Mouse (Mus musculus) limb, embryonic 14.5 days (tissue): ENCODE data around the gene Ascl2. TPM values are rescaled to one million over a fixed set of nuclear protein-coding genes. Genes with fewer than 3 reads are reported as not detected.

Experiments used
- ATAC-seq: fragments of 200-750 bp; cut with Nextera tagmentation; 2 replicates; pipeline ENCODE4 v1.8.0; 2017; ENCODE audit warnings: low read depth, moderate number of reproducible peaks, moderate TSS enrichment; ENCODE audit not compliant: low FRiP score
- DNase-seq: peaks from one replicate; pipeline ENCODE4 v3.0.0-alpha.2; 2015; ENCODE audit warnings: low spot score
- H3K27ac ChIP-seq: fragments of 300-500 bp; sonication (generic); replicated peaks from 2 replicates; pipeline ENCODE4 v1.5.1; 2014; ENCODE audit warnings: low read depth, mild to moderate bottlenecking, low read length, moderate library complexity, mixed read lengths
- H3K27me3 ChIP-seq: fragments of 300-500 bp; sonication (generic); 2 replicates; pipeline ENCODE4 v1.6.1; 2014; ENCODE audit warnings: low read length, mixed read lengths; ENCODE audit not compliant: control insufficient read depth, insufficient read depth
- H3K36me3 ChIP-seq: fragments of 300-500 bp; sonication (generic); 2 replicates; pipeline ENCODE4 v1.6.1; 2014; ENCODE audit warnings: mild to moderate bottlenecking, low read length, moderate library complexity, mixed read lengths; ENCODE audit not compliant: control insufficient read depth, insufficient read depth
- H3K4me1 ChIP-seq: fragments of 300-500 bp; sonication (generic); 2 replicates; pipeline ENCODE4 v1.6.1; 2014; ENCODE audit warnings: antibody characterized with exemption, low read length, mixed read lengths; ENCODE audit not compliant: control insufficient read depth, insufficient read depth
- H3K4me2 ChIP-seq: fragments of 300-500 bp; sonication (generic); replicated peaks from 2 replicates; pipeline ENCODE4 v1.6.1; 2014; ENCODE audit warnings: low read depth, mild to moderate bottlenecking, low read length, moderate library complexity; ENCODE audit not compliant: severe bottlenecking
- H3K4me3 ChIP-seq: fragments of 300-500 bp; sonication (generic); replicated peaks from 2 replicates; pipeline ENCODE4 v1.5.1; 2014; ENCODE audit warnings: low read length
- H3K9ac ChIP-seq: fragments of 300-500 bp; sonication (generic); 2 replicates; pipeline ENCODE4 v1.6.1; 2014; ENCODE audit warnings: mild to moderate bottlenecking, low read depth, low read length, moderate library complexity; ENCODE audit not compliant: severe bottlenecking
- H3K9me3 ChIP-seq: fragments of 300-500 bp; sonication (generic); 2 replicates; pipeline ENCODE4 v1.6.1; 2016; ENCODE audit warnings: low read length; ENCODE audit not compliant: control insufficient read depth
- POLR2A ChIP-seq: fragments of 200-500 bp; IDR thresholded peaks from 2 replicates; pipeline ENCODE4 v1.8.0; 2012; ENCODE audit warnings: inconsistent platforms, mild to moderate bottlenecking, moderate library complexity, borderline replicate concordance; ENCODE audit not compliant: insufficient read depth, insufficient read length; ENCODE audit errors: extremely low read depth
- WGBS: fragments of 180-500 bp; shearing (Covaris S2); extraction: QIAGEN DNeasy Blood & Tissue Kit; methylation state at CpG from one replicate; pipeline ENCODE4 v1.1.7; 2014; 5-methylcytosine and 5-hydroxymethylcytosine counted together
- polyA plus RNA-seq, 2 experiments: library from polyadenylated mRNA; depleted of rRNA in 1 of 2; stranded (reverse) in 1 of 2; unstranded in 1 of 2; fragments of >200 nt; fragmentation: Nextera tagmentation in 1 of 2; extraction: Ambion mirVana in 1 of 2; gene quantifications; 2 replicates each; pipeline versions ENCODE4 v1.2.1 to v1.2.3; 2012 to 2014

The Ascl2 gene
- polyA plus RNA-seq, 2 experiments, result 1.5 to 1.9 TPM

DNA sequence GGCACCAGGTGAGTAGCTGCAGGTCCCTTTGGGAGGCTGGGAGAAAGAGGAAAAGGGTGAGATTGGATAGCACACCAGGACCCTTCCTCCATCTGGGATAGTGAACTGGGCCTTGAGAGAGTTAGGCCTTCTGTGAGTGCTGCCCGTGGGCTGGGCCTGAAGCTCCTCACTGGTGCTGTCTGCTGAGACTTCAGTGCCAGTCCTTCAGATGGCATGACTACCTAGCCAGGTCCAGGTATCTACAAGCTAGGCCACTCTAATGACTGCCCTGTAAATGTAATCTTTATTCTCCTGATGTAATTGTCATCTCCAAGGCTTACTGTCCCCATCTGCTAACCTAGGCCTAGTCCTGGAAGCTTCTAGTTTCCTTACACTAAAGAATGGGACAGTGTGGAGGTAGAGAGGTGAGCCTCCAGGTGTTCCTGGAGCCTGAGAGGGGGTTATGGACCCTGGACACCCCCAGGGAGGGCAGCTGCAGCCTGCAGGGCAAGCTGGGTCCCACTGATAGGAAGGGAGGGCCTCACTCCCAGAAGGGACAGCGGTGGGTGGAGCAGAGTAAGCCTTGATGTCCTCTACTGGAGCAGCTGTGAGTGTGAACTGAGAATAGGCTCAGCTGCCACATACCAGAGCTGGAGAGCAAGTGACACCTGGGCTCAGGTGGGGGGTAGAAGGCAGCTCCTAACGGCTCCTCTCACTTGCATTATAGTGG, 26.7 kb upstream of the Ascl2 start:
- DNase-seq, result no peak
- ATAC-seq, result no peak

DNA sequence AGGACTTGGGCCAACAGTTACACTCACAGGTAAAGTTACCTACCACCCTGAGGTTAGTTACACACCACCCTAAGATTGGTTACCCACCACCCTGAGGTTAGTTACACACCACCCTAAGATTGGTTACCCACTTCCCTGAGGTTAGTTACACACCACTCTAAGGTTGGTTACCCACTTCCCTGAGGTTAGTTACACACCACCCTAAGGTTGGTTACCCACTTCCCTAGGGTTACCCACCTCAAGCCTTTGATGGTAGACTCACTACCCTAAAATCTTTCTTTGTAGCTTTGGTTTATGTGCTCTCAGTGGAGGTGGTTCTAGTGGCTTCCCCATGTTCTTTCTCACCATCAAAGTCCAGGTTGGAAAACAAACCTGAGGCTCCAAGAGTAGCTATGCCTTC, 25.9 kb upstream of the Ascl2 start:
- H3K4me2 ChIP-seq, result no peak overlapping the region
- no peaks in the 10 kb centered on the region for H3K36me3 ChIP-seq
- H3K4me3 ChIP-seq, result no peak overlapping the region
- DNase-seq (no peak), ATAC-seq (no peak)
- TF ChIP-seq POLR2A, result no peak
- H3K4me1 ChIP-seq, result peaks cover 10% of the 10 kb centered on the region; the same call in 1 of the 2 replicates
- H3K9ac ChIP-seq, result no peak overlapping the region
- no peak overlapping the region for H3K27ac ChIP-seq
- no peaks in the 10 kb centered on the region for H3K9me3 ChIP-seq
- H3K27me3 ChIP-seq, result no peaks in the 10 kb centered on the region

More for the DNA sequence above, 26.7 kb upstream of the Ascl2 start:
- H3K4me3 ChIP-seq, result no peak overlapping the region
- H3K27me3 ChIP-seq, result no peaks in the 10 kb centered on the region
- H3K27ac ChIP-seq, result no peak overlapping the region
- no peaks in the 10 kb centered on the region for H3K9me3 ChIP-seq
- peaks cover 10% of the 10 kb centered on the region; the same call in 1 of the 2 replicates for H3K4me1 ChIP-seq
- no peak overlapping the region for H3K4me2 ChIP-seq
- no peak overlapping the region for H3K9ac ChIP-seq
- no peaks in the 10 kb centered on the region for H3K36me3 ChIP-seq
- TF ChIP-seq POLR2A, result no peak
- 63% methylated on average over 3 of the region's 3 CpGs for WGBS

DNA sequence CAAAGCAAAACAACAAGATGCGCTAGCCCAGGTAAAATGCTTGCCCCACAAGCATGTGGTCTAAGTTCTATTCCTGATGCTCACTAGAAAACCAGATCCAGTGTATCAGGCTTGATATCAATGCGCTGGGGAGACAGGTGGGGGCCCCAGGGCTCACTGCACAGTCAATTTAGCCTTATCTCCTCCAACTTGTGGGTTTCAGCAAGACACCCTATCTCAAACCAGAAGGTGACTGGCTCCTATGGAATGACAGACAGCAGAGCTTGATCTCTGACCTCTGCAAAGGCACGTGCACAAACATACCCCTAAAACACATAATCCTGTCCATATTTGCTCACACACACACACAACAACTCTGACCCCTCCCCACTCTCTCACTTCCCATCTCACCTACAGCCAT, 18.7 kb upstream of the Ascl2 start:
- no peak for TF ChIP-seq POLR2A
- Histone ChIP-seq H3K27ac (no peak overlapping the region), H3K4me2 (no peak overlapping the region), H3K36me3 (no peaks in the 10 kb centered on the region), H3K4me3 (no peak overlapping the region), H3K9me3 (no peaks in the 10 kb centered on the region), H3K27me3 (no peaks in the 10 kb centered on the region), H3K9ac (no peak overlapping the region), H3K4me1 (no peaks in the 10 kb centered on the region)
- no peak for ATAC-seq
- 86% methylated on average over 3 of the region's 3 CpGs for WGBS
- no peak for DNase-seq

DNA sequence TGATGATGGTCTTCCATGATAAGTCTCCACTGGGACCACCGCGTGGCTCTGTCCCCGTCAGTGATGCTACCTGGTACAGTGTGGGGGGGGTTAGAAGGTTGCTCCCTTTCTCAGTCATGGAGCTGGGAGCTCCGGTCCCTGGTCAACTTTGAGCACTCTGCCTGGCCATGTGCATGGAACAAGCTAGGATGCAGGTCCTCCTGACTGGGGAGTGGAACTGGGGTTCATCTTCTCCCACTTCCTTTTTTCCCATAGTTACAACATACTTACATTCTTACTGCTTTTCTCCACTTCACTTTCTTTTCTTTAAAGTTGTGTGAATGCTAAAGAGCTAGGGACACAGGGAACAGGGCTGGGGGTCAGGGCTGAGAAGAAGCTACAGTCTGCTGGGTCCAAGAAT, 16.1 kb upstream of the Ascl2 start:
- DNase-seq (no peak), ATAC-seq (no peak)
- Histone ChIP-seq H3K4me1 (no peaks in the 10 kb centered on the region), H3K36me3 (no peaks in the 10 kb centered on the region), H3K9me3 (no peaks in the 10 kb centered on the region), H3K9ac (no peak overlapping the region), H3K4me2 (no peak overlapping the region), H3K27me3 (no peaks in the 10 kb centered on the region), H3K4me3 (no peak overlapping the region), H3K27ac (no peak overlapping the region)
- WGBS, result 95% methylated on average over 4 of the region's 4 CpGs
- TF ChIP-seq POLR2A, result no peak

DNA sequence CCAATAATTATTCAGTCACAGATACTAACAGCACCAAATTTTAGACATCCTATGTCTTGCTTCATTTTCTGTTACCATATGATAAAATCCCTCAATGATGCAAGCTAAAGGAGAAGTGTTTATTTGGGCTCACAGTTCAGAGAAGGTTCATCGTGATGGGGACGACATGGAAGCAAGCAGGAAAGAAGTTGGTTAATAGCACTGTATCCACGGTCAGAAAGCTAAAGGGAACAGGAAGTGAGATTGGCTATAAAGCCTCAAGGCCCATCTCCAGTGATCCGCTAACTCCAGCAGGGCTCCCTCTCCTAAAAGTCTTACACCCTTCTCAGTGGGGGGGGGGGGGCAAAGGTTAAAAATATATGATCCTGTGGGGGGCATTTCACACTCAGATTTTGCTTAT, 12.8 kb upstream of the Ascl2 start:
- H3K27ac ChIP-seq, result no peak overlapping the region
- no peak overlapping the region for H3K9ac ChIP-seq
- ATAC-seq, result no peak
- no peaks in the 10 kb centered on the region for H3K36me3 ChIP-seq
- no peaks in the 10 kb centered on the region for H3K27me3 ChIP-seq
- no peaks in the 10 kb centered on the region for H3K4me1 ChIP-seq
- no peak for TF ChIP-seq POLR2A
- DNase-seq, result no peak
- WGBS, result 72% methylated on average over 4 of the region's 4 CpGs
- no peak overlapping the region for H3K4me3 ChIP-seq
- H3K4me2 ChIP-seq, result no peak overlapping the region
- H3K9me3 ChIP-seq, result no peaks in the 10 kb centered on the region
